Mouse (Mus musculus): Measurements from ENCODE around the gene Gm49027.

Gm49027 gene

DNA sequence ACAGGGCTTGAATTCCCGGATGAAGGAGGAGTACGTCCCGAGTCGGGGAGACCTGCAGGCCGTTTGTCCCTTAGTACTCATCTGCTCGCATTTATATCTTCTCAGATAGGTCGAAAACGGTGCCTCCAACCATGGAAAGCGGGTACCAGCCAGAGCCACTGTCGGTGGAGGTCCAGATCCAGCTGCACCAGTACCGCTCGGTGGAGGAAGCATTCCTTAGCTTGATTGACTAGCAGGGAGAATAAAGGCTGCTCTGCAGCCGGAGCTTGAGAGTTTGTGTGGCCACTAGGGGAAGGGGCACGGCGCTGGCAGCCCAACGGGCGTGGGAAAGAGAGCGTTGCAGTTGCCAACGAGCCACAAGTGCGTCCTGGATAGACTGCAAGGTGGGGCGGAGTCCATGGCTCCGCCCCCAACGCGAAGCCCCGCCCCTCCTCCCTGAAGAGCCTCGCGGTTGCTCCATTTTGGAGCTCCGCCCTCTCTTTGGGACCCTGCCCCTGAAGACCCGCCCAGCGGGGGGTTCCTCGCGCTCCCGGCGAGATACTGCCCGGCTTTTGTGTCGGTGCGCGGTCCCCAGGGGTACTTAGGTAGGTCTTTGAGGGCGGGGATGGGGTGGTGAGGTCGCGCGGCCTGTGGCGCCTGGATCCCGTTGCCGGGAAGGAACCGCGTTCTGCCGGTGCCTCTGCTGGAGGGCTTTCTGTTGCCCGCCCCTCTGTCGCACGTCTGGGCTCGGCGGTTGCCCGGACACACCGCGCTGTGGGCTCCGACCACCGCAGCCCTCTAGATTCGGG is 17.2 kb downstream of the Gm49027 start:
- peak; percentile 83 to 84 for DNase-seq (ENCODE audit: low spot score in 2 of 2)

DNA sequence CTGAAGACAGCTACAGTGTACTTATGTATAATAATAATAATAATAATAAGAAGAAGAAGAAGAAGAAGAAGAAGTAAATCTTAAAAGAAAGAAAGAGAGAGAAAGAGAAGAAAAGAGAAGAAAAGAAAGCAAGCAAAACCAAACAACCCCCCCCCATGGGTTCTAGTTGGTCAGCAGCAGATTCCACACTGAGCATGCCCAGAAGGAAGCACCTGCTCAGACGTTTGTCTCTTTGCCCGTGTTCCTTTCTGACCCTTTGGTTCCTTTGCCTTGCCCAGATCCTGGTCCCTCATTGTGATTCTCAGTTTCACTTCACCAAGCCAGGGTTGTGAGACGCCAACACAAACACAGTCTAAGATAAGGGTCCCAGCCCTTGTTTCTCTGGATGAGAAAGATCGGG is 23.3 kb downstream of the Gm49027 start:
- DNase-seq (ENCODE audit: low spot score in 2 of 2) = no peak

DNA sequence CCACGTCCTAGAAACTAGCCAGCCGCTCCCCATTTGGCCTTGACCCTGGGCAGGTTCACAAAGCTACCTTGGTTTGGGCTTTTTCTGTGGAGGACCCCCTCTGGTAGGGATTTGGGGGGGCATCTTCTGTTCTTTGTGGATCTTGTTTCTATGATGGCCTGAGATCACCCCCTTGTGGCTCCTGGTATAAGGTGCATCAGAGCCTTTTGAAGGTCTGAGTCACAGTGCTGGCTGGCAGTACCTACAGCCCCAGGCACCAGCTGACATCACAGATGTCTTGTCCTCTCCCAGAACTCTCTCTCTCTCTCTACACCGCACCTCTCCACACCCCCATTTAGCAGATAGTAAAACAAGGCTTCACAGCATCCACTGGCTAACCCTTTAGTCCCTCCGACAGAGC is 25.6 kb downstream of the Gm49027 start:
- peak; percentile 28 to 39 for DNase-seq (ENCODE audit: low spot score in 2 of 2)

DNA sequence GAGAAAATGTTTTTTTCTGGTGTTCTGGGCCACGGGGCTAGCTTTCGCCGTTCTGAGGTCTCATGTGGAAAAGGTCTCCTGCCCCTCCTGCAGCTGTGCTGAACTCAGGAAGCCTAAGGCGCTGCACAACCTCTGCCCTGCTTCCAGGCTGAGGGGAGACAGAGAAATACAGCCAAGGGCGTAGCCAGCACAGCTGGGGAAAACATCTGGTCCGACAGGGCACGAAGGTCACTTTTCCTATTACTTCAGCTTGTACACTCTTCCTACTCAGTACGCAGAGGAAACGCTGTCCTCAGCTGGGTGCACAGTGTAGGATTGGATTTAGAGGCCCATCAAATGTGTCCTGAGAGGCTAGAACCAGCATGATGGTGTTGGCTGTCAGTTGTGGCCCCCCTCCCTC is 35.4 kb downstream of the Gm49027 start:
- DNase-seq (ENCODE audit: low spot score in 2 of 2) = no peak

DNA sequence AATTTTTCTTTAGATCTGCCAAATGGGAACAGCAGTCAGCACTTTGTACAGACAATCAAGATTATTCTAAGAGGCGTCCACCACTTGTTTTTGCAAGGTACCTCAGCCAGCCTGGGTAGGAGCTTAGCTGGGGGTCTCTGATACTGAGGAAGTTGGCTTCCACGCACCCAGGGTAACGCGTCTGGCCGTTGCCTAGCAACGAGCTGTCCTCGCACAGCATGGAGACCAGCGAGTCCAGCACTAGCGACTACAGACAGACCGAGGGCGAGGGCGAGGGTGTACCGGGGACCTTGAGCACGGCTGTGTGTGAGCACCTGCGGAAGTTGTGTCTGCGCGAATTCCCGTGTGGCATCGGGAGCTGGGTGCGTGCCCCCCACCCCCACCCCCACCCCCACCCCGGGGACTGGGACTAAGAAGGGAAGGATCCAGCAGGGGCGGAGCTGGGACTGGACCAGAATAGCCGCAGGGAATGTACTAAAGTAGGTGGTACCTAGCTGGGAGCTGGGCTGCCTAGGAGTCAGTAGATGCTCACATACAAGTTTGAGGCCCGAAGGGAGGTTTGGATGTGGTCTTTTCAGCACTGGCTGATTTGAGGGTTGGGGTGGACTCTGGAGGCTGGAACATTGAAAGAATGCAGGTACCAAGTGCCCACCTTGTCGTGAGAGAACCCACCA is 36.0 kb downstream of the Gm49027 start, which contains the start of the genes Lrrc43 and Il31:
Gene Lrrc43 (plus strand): TSS at position 194 of the 674 bp plus-strand sequence.
Gene Il31 (minus strand): TSS at position 378 of the 674 bp plus-strand sequence.
- DNase-seq (ENCODE audit: low spot score in 2 of 2) = peak in 1 of 2 experiments; percentile 14

DNA sequence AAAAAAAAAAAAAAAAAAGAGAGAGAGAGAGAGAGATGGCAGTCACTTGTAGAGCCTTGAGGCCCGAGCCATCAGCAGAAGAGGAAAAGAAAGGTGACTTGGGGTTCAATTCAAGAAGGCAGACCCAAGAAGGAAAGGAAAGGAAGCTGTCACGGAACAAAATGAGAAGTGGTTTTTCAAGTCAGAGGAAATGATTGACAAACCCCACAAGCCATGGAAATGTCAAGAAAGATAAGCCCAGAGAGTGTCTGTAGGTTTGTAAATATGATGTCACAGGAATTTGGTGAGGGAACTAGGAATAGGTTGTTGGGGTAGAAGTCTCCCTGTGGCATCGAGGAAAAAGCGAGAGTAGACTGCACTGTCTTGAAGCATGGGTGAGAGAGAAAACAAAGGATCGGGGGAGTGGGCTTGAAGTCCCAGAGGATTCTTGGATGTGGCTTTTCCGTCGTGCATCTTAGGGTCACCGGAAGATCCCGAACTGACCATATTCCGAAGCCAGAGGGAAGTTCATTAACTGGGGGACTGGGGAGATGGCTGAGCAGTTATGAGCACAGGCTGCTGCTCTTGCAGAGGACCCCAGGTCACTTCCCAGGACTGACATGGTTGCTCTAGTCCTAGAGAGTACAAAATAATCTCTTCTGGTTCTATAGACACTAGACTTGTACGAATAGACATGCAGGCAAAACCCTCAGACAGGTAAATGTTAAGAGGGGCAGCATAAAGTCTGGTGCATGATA is 37.5 kb downstream of the Gm49027 start:
- no peak for DNase-seq (ENCODE audit: low spot score in 2 of 2)

DNA sequence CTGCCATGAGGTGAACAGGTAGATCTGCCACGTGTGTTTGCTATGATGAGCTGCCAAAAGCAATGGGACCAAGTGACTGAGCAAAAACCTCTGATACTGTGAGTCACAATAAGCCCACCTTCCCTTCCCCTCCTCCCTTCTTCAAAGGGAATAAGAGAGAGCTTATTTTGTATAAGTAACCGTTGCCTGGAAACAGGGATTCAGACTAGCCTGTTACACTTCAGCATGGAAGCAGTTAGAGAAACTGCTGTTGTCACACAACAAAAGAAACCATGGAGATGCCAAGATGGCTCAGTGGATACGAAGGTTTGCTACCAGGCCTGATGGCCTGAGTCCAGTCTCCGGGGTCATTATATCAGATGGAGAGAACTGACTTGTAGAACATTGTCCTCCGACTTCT is 51.5 kb downstream of the Gm49027 start:
- no peak for DNase-seq (ENCODE audit: low spot score in 2 of 2)

DNA sequence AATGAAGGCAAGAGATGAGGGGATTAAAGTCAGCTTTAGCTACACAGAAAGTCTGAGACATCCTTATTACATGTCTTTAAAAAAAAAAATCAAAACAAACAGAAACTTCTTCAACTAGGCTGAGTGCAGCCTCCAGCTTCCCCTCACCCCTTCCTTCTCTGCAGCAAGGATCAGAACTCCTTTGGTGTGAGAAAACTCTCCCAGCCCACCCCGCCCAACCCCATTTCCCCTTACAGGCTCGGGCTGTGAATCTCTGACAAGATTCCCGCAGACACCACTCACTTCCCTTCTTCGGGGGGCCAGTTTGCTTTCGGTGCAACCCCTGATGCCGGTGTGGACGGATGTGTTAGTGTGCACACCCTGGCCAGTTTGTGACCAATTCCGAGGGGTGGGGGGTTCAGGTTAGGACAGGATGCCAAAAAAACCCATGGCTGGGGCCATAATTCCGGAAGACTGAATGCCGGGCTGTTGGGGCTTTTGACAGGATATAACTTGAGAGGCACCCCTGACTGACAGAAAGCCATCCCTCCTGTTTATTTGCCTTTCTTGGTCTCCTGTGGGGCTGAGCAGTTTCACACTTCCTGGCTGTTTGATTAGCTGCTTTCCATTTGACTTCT is 54.4 kb downstream of the Gm49027 start:
- DNase-seq (ENCODE audit: low spot score in 2 of 2) = no peak

DNA sequence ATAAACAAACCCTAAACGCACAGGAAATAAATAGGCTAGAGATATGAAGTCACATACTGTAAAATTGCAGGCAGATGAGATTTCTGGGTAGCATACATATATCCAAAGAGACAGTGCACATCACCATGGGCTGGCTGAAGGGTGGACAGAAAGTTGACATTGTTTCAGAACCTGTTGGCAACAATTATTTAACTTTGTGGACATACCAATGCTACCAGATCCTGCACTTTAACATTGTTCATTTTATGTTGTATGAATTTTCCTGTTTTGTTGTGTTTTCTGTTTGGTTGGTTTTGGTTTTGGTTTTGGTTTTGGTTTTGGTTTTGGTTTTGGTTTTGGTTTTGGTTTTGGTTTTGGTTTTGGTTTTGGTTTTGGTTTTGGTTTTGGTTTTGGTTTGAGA is 60.6 kb downstream of the Gm49027 start:
- no peak for DNase-seq (ENCODE audit: low spot score in 2 of 2)

All from frontal cortex, postnatal 10 days (tissue).